Comparison of ENCODE assay signal across 25 mouse cellular contexts in genomic region chr5:124150895-124151294, GRCm38 (mm10). TPM values are rescaled to one million over a fixed set of nuclear protein-coding genes. Genes with fewer than 3 reads are reported as not detected.
A peak's percentile ranks its signal among the peaks of the same experiment; 100 is the strongest.
DNase-seq lines count a peak whose midpoint lies in the region; ATAC-seq and TF ChIP-seq lines count a peak whose summit lies in the region.
"Had no signal": no experiment of that assay in that cellular context is flagged by ENCODE, and none has a peak within 500 bp of the region (broad histone marks: within the 10 kb centered on the region; RNA-seq: fewer than 3 reads in every experiment).

No protein-coding gene starts in this region.

- no peak for TF ChIP-seq CTCF in lung, adult 2 months (IDR thresholded peaks at IDR 0.05; ENCODE audit: insufficient read depth, low read length)
- TF ChIP-seq CTCF in lung, postnatal 0 days (IDR thresholded peaks at IDR 0.05): no peak

- peak; percentile 51 for ATAC-seq in lung, embryonic 16.5 days (ENCODE audit: low read depth)
- peak; percentile 54 for ATAC-seq in lung, postnatal 0 days
- no peak for ATAC-seq in megakaryocyte, adult 5-6 weeks (ENCODE audit: poor library complexity, severe bottlenecking)
- ATAC-seq: CD4-positive, CD25-positive, alpha-beta regulatory T cell, adult 4 months; forebrain, embryonic 15.5 days; hindbrain, postnatal 0 days had no signal

- H3K27me3 ChIP-seq in lung, embryonic 16.5 days (ENCODE audit: control insufficient read depth, insufficient read depth, low read depth, low read length): no peaks in the 10 kb centered on the region
- H3K27me3 ChIP-seq in lung, postnatal 0 days (replicated peaks; ENCODE audit: insufficient read depth, low read length): no peaks in the 10 kb centered on the region
- H3K27me3 ChIP-seq: embryonic facial prominence, embryonic 12.5 days; forebrain, embryonic 12.5 days; forebrain, embryonic 15.5 days; heart, embryonic 13.5 days had no signal

- no peak overlapping the region for H3K4me3 ChIP-seq in lung, adult 2 months (replicated peaks; ENCODE audit: extremely low read depth, low read depth, low read length)
- H3K4me3 ChIP-seq in lung, embryonic 16.5 days (ENCODE audit: low read length): no peak overlapping the region
- H3K4me3 ChIP-seq in lung, postnatal 0 days (ENCODE audit: low read depth, low read length): no peak overlapping the region
- H3K4me3 ChIP-seq: embryonic facial prominence, embryonic 12.5 days; erythroblast, embryonic 14.5 days; forebrain, embryonic 12.5 days; forebrain, embryonic 15.5 days; heart, adult 2 months; heart, embryonic 10.5 days; heart, embryonic 13.5 days had no signal

- no peak overlapping the region for H3K9ac ChIP-seq in lung, embryonic 16.5 days (ENCODE audit: low read length)
- no peak overlapping the region for H3K9ac ChIP-seq in lung, postnatal 0 days (replicated peaks; ENCODE audit: low read depth)
- H3K9ac ChIP-seq: embryonic facial prominence, embryonic 12.5 days; forebrain, embryonic 12.5 days; forebrain, embryonic 15.5 days; heart, embryonic 13.5 days; hindbrain, embryonic 14.5 days had no signal

- H3K4me2 ChIP-seq in lung, embryonic 16.5 days (ENCODE audit: low read depth, low read length): no peak overlapping the region
- 0 out of 2 replicates have a peak overlapping the region, but pooled peaks have one; percentile 52 for H3K4me2 ChIP-seq in lung, postnatal 0 days (replicated peaks; ENCODE audit: low read depth, low read length)
- H3K4me2 ChIP-seq: embryonic facial prominence, embryonic 12.5 days; forebrain, embryonic 12.5 days; forebrain, embryonic 15.5 days; heart, embryonic 13.5 days; hindbrain, embryonic 14.5 days had no signal

- 0 out of 2 replicates have a peak, but pooled peaks cover 2% of the 10 kb centered on the region for H3K36me3 ChIP-seq in lung, embryonic 16.5 days (ENCODE audit: control insufficient read depth, insufficient read depth, low read length)
- no peaks in the 10 kb centered on the region for H3K36me3 ChIP-seq in lung, postnatal 0 days (ENCODE audit: insufficient read depth, low read length)
- H3K36me3 ChIP-seq: embryonic facial prominence, embryonic 12.5 days had no signal

- WGBS in lung, adult 2 months: 74% methylated on average over 7 of the region's 7 CpGs
- WGBS in lung, embryonic 16.5 days: 56% methylated on average over 7 of the region's 7 CpGs
- WGBS in lung, postnatal 0 days: 55% methylated on average over 7 of the region's 7 CpGs

- DNase-seq in lung, adult 18-20 months: peak; percentile 40 to 65
- no peak for DNase-seq in lung, adult 2 months
- peak; percentile 80 for DNase-seq in lung, postnatal 0 days (ENCODE audit: low spot score)
- DNase-seq in cerebellum, postnatal 36 days: no peak
- DNase-seq: adrenal gland, adult 2 months; adrenal gland, postnatal 14 days; cerebellum, adult 11 months; cerebellum, adult 2 months; cerebellum, adult 9-11 months; cerebellum, postnatal 25 days; gastrocnemius, postnatal 25 days; heart, adult 2 months; heart, postnatal 14 days; heart, postnatal 4 days had no signal

- TF ChIP-seq EP300 in lung, postnatal 0 days (IDR thresholded peaks at IDR 0.05): peak; percentile 83

- H3K27ac ChIP-seq in lung, embryonic 16.5 days (ENCODE audit: low read length): peak overlapping the region; percentile 79
- peak overlapping the region; percentile 47; the same call in 1 of the 2 replicates for H3K27ac ChIP-seq in lung, postnatal 0 days (ENCODE audit: low read length)
- H3K27ac ChIP-seq: embryonic facial prominence, embryonic 12.5 days; forebrain, embryonic 12.5 days; forebrain, embryonic 15.5 days; heart, adult 2 months; heart, embryonic 10.5 days; heart, embryonic 13.5 days; hindbrain, embryonic 14.5 days; hindbrain, postnatal 0 days had no signal

- TF ChIP-seq POLR2A in lung, adult 2 months (IDR thresholded peaks at IDR 0.05; ENCODE audit: borderline replicate concordance, extremely low read depth, low read depth, low read length): no peak

- no peaks in the 10 kb centered on the region for H3K9me3 ChIP-seq in lung, embryonic 16.5 days (ENCODE audit: control insufficient read depth, low read length)
- no peaks in the 10 kb centered on the region for H3K9me3 ChIP-seq in lung, postnatal 0 days (ENCODE audit: low read length)
- H3K9me3 ChIP-seq: embryonic facial prominence, embryonic 12.5 days; forebrain, embryonic 12.5 days; forebrain, embryonic 15.5 days; heart, embryonic 10.5 days; heart, embryonic 13.5 days had no signal

- peaks cover 3% of the 10 kb centered on the region; the same call in 1 of the 2 replicates for H3K4me1 ChIP-seq in lung, adult 2 months (ENCODE audit: control insufficient read depth, insufficient read depth, low read length)
- peaks cover 21% of the 10 kb centered on the region for H3K4me1 ChIP-seq in lung, embryonic 16.5 days (replicated peaks; ENCODE audit: control insufficient read depth, insufficient read depth, low read length)
- H3K4me1 ChIP-seq in lung, postnatal 0 days (ENCODE audit: insufficient read depth, low read depth, low read length): peaks cover 9% of the 10 kb centered on the region; the same call in 1 of the 2 replicates
- H3K4me1 ChIP-seq: embryonic facial prominence, embryonic 12.5 days; forebrain, embryonic 12.5 days; forebrain, embryonic 15.5 days had no signal

RNA-seq across cellular contexts. Expression of gene Arl6ip4, which starts 35.0 kb away (rescaled TPM):
- polyA plus RNA-seq in lung, adult 2 months (2012; rRNA removed): 32.3 and 33.6 TPM in 2 replicates
- 98.8 and 99.9 TPM in 2 replicates for polyA plus RNA-seq in lung, embryonic 16.5 days (2015; fragmentation: Nextera tagmentation; extraction: Ambion mirVana)
- polyA plus RNA-seq in lung, postnatal 0 days (2015; fragmentation: Nextera tagmentation; extraction: Ambion mirVana): 92.2 and 99.7 TPM in 2 replicates
- 45.4 and 53.0 TPM in 2 replicates for total RNA-seq in megakaryocyte, adult 5-6 weeks (2015)
- 80.5 and 87.7 TPM in 2 replicates for total RNA-seq in megakaryocyte, adult 5-6 weeks (2017)

RNA-seq across cellular contexts. Expression of gene Ogfod2, which starts 38.8 kb away (rescaled TPM):
- 42.4 and 52.2 TPM in 2 replicates for polyA plus RNA-seq in lung, adult 2 months (2012; rRNA removed)
- 29.7 and 33.1 TPM in 2 replicates for polyA plus RNA-seq in lung, embryonic 16.5 days (2015; fragmentation: Nextera tagmentation; extraction: Ambion mirVana)
- polyA plus RNA-seq in lung, postnatal 0 days (2015; fragmentation: Nextera tagmentation; extraction: Ambion mirVana): 27.4 and 29.4 TPM in 2 replicates
- 3.4 and 3.6 TPM in 2 replicates for total RNA-seq in megakaryocyte, adult 5-6 weeks (2015)
- 2.6 and 6.4 TPM in 2 replicates for total RNA-seq in megakaryocyte, adult 5-6 weeks (2017)

RNA-seq across cellular contexts. Expression of gene Abcb9, which starts 55.3 kb away (rescaled TPM):
- polyA plus RNA-seq in lung, adult 2 months (2012; rRNA removed): 7.7 and 7.8 TPM in 2 replicates
- polyA plus RNA-seq in lung, embryonic 16.5 days (2015; fragmentation: Nextera tagmentation; extraction: Ambion mirVana): 2.7 and 3.8 TPM in 2 replicates
- polyA plus RNA-seq in lung, postnatal 0 days (2015; fragmentation: Nextera tagmentation; extraction: Ambion mirVana): 2.6 and 3.1 TPM in 2 replicates
- total RNA-seq in megakaryocyte, adult 5-6 weeks (2015): 0.62 and 1.4 TPM in 2 replicates
- 0.12 and 1.3 TPM in 2 replicates for total RNA-seq in megakaryocyte, adult 5-6 weeks (2017)

Comparison
In these comparisons a context has a peak if more than half of its experiments do, and no peak if none do; other contexts are left out.
1. DNase-seq: peak in lung, adult 18-20 months (2 of 2) and lung, postnatal 0 days (single experiment); none in lung, adult 2 months (single experiment) and cerebellum, postnatal 36 days (0 of 2).